Mouse (Mus musculus) brain, embryonic 14.5 days (tissue): Measurements from ENCODE around the gene Gldn.

Source experiments
- CTCF ChIP-seq: fragments of 200-500 bp; IDR thresholded peaks from 2 replicates; pipeline ENCODE4 v1.5.1; 2012; ENCODE audit warnings: inconsistent platforms, mild to moderate bottlenecking, moderate library complexity, borderline replicate concordance; ENCODE audit not compliant: insufficient read depth, insufficient read length; ENCODE audit errors: extremely low read depth
- POLR2A ChIP-seq: fragments of 200-500 bp; IDR thresholded peaks from 2 replicates; pipeline ENCODE4 v1.6.1; 2012; ENCODE audit warnings: mild to moderate bottlenecking, inconsistent platforms, borderline replicate concordance; ENCODE audit not compliant: poor library complexity, insufficient read depth, insufficient read length, severe bottlenecking; ENCODE audit errors: extremely low read depth

DNA sequence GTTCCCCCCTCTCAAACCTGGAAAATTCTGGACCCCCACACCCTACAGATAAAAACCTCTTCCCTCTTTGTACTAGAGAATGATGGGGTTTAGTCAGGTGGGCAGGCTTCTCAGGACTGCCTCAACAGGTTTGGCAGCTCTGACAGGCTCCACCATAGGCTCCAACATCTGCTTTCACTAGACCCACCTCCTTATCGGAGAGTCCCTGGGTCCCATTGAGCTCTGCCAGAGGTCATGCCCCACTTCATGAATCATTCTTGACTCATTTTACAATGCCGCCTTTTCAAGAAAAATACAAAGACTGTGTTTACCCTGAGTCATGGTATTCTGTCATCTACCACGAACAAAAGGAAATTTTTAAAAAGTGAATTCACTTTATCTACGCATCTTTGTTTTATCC is 21.5 kb upstream of the Gldn start:
- TF ChIP-seq CTCF: no peak
- no peak for TF ChIP-seq POLR2A
